Mouse (Mus musculus) adrenal gland, adult 18-20 months (tissue): ENCODE measurements at regions not wholly inside any gene's neighbourhood (a gene's known extent, or its start where the extent isn't known, plus 50 kb on each side); places are given as distances from the start of the nearest gene placed in this dataset.

Experiments used
- DNase-seq, 2 experiments: peaks; one replicate each; pipeline ENCODE4 v3.0.0; 2021 to 2022; ENCODE audit warnings: low spot score in 2 of 2

DNA sequence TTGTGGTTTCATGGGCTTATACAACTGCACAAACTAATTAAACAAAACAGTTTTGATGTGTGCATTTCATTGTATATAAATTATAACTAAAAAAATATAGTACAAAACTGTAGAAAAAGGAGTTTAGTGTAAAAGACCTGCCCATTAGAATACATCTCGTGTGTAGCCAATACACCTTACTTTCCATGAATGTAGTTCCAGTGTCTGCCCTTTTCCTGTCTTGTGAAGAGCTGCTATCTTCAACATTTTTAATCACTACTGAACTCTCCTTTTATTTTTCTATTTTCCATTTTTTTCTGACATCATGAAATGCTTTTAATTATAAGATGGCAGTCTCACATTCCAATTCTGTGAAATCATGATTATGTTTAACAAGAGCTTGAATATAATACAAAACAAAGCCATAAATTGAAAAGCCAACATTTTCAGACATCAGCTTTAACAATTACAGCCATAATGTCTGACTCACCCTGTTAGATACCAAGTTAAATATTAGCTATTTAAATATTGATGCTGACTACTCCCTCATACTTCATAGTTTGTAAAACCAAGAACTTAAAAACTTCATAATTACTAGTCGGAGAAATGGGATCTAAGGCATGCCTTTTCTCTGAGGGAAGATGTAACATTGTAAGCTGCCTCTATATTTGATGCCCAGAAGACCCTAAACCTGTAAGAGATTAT is 163.6 kb upstream of the Sema3d start:
- no peak for DNase-seq

DNA sequence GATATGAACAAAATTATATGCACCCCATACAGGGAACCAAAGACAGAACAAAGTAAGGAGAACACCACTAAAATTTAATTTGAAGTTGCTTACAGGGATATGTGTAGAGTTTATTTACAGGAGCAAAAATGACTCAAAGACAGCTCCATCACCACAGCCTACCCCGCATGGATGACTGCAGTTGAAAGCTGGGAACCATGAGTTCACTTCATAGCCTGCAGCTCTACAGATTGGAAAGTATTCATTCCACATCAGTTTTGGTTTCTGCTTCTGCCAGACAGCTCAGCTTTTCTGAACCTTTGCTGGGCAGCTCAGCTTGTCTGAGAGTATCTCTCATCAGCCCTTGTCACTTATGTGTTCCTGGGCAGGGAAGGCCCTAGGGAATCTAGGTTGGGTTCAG is 160.6 kb upstream of the Sema3d start:
- no peak for DNase-seq

DNA sequence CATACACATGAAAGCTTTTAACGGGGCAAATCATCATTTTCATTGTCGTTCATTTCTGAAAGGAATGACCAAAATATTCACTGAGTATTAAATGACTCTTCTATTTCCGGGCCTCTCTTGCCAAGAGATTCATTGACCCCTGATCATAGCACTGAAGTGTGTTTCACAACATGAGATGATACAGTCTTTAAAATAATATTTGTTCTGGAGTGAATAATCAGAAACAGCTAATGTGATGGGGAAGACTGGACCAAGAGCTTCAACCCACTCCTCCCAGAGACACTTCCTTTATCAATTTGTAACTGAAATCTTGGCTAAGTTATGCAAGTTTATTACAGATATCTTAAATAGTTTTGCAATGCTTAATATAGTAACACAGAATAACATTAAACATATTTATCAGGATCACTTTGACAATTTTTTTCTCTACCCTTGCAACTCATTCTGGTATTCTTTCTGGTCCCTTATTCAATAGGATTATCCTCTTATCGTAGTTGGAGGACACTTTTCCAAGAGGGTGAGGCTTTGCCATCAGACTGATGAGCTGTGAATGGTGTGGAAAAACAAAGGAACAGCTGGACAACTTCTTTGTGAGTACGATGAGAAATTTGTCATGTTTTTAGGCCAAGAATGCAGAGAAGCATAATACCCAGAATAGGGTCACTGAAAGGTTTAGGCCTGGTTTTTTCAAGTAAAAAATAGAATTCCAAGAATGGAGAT is 149.6 kb upstream of the Sema3d start:
- DNase-seq = no peak

DNA sequence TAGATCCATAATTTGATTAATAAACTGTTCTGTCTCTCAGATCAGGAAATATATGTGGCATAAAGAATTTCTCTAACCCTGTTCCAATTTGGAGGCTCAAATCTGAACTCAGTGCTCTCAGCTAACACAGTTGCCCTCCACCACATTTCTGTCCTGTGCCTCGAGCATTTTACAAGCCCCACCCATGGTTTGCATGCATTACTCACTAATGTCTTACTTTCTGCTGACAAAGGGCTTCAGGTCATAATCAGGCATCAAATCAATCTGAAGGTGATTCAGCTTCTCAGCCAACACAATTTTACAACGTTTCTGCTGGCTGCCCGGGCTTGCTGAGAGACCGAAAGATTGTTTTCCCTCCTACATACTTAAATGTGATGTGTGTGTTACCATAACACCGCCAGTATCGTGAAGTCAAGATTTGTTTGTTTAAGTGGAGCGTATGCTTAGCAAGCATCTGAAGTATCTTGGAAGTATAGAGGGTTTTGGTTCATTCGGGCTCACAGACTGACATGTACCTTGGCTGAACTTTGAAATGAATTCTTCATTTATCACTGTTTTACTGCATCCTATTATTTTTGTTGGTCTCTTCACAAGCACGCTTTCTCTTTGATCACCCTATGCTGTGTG is 139.9 kb upstream of the Sema3d start:
- DNase-seq = no peak

DNA sequence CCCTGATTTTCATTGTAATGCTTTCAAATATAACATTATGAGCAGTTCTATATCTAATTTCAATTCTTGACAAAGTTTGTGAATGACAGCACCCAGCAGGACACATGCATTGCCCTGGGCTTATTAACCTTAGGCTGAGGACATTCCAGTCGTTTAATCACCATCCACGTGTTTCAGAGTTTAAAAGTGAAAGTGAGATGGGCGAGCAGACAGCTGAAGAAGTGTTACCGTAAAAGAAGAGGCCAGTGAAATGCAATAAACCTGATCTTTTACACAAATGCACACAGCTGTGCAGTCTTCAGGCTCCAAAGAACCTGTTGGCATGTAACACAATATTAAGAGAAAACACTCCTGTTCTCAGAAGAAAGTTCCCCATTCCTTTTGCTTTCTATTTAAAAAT is 89.5 kb upstream of the Sema3d start:
- DNase-seq = no peak

DNA sequence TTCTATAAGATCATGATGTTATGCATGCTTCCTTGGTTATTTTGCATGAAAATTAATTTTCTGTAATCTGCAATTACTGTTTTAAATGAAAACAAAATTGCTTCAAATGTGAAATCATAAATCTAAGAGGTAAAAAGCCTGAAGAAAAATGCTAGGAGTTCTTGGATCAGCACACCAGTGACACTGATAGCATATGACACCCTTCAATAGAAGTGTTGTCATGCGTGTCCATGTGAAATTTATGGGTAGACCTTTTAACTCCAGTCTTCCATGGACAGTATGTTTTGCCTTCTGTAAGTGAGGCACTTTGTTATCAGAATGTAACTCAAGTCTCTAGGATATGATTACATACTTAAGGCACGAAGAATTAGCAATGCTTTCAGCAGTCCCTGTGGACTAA is 85.9 kb upstream of the Sema3d start:
- DNase-seq = no peak

DNA sequence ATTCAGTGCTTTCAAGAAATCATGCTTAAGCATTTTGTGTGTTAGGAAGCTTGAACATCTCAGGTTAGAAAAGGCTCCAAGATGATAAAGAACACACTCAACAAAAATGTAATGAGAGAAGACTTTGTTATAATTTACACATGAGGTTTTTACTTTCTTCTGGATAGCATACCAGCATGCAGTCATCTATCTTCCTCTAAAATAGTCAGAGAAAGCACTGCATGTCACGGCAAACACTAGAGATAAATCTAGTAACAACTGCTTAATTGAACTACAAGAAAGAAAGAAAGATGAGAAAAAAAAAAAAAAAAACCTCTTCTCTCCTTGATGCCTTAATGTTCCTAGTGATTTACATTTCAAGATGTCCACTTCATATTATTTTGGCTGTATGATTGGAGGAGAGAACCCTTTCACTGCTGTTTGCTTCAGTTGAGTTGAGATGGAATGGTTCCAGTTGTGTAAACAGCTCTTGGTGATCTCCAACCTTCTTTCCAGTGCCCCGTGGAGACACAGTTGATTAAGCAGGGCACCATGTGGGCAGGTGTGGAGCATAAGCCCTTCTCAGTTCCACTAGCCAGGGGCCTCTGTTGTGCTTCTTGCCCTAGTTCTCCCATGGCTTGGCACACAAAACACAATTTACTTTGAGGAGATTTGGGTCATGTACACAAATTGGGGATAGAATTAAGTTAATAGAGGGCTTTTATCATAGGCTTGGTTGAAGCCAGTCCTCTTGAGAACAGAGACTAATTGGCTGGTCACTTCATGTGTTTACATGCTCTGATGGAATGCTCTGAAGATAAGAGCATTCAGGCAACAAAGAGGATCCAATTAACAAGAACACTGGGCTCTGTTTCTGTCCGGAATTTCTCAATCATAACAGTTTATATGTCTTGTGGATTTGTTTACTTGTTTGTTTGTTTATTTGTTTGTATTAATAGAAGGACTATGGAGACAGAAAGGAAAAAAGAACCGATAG is 81.1 kb upstream of the Sema3d start:
- no peak for DNase-seq

DNA sequence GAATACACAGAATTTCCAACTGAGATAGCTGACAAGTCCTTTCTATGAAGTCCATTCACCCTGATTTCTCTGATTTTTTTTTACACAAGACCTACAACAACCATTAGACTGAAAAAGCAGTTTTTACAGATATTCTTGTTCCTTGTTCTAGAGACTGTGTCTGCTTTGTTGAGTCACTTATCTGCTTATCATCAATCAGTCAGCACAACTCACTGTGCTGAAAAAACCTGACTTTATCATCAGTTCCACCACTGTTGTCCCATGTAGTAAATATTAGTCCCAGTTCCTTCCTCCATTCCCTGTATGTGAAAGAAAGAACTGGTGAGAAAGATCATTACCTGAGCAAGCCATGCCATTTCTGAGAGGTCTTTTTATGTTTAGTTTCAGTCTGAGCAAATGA is 73.8 kb upstream of the Sema3d start:
- no peak for DNase-seq

DNA sequence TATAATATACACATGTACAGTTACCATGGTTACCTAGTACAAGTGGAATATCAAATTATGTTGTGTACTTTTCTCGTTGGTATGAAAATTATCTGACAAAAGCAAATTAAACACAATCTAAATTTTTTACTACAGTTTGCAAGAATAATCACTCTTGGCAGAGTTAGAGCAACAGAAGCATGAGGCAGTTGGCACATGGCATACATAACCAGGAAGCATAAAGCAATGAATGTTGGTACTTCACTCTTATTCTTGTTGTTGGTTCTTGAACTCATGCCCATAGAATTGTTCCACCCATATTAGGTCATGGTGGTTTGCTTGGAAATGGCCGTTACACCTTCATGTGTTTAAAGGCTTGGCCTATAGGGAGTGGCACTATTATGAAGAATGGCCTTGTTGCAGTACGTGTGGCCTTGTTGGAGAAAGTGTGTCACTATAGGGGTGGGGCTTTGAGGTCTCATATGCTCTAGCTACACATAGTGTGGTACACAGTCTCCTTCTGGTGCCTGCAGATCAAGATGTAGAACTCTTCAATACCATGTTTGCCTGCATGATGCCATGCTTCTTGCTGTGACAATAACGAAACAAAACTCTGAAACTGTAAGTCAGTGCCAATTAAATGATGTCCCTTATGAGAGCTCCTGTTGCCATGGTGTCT is 50.4 kb upstream of the Sema3d start:
- DNase-seq = no peak
